Mouse (Mus musculus) small intestine, adult 2 months (tissue): ENCODE measurements at regions not wholly inside any gene's neighbourhood (a gene's known extent, or its start where the extent isn't known, plus 50 kb on each side); places are given as distances from the start of the nearest gene placed in this dataset.

Experiments used
- CTCF ChIP-seq: fragments of 200-500 bp; IDR thresholded peaks from 2 replicates; pipeline ENCODE4 v1.5.1; 2012; ENCODE audit warnings: low read depth, mild to moderate bottlenecking, control low read depth, inconsistent platforms, low read length, moderate library complexity, mixed read lengths; ENCODE audit not compliant: insufficient replicate concordance, insufficient read length; ENCODE audit errors: extremely low read depth
- POLR2A ChIP-seq: fragments of 200-500 bp; IDR thresholded peaks from 2 replicates; pipeline ENCODE4 v1.6.1; 2012; ENCODE audit warnings: low read depth, mild to moderate bottlenecking, control low read depth, inconsistent platforms, low read length, moderate library complexity

- TF ChIP-seq CTCF (no peak), POLR2A (no peak)
Observed at GRCm38 (mm10) chr15:96137945-96138344, 149.4 kb upstream of the Arid2 start.
